Mouse (Mus musculus) cerebellum, adult 2 months (tissue): Measurements from ENCODE around the gene Scn7a.

ENCODE experiments used
- CTCF ChIP-seq: fragments of 200-500 bp; IDR thresholded peaks from 2 replicates; pipeline ENCODE4 v1.5.1; 2011; ENCODE audit warnings: low read depth, mild to moderate bottlenecking, control low read depth, low read length, moderate library complexity, borderline replicate concordance; ENCODE audit not compliant: insufficient read depth
- POLR2A ChIP-seq: fragments of 200-500 bp; IDR thresholded peaks from 2 replicates; pipeline ENCODE4 v1.6.1; 2011; ENCODE audit warnings: low read length, control low read depth, borderline replicate concordance; ENCODE audit not compliant: insufficient read depth

- TF ChIP-seq CTCF (no peak), POLR2A (no peak)
These were observed 21.8 kb downstream of the Scn7a start for GRCm38 (mm10) chr2:66762905-66763304.
